Mouse (Mus musculus): Measurements from ENCODE around the gene A230050P20Rik.

GRCm38 (mm10) chr9:20893069-20893468 is 24.6 kb downstream of the A230050P20Rik start:
- TF ChIP-seq CTCF (IDR thresholded peaks at IDR 0.05; ENCODE audit: low read depth), result no peak
- no peak for TF ChIP-seq EP300 (IDR thresholded peaks at IDR 0.05; ENCODE audit: low read depth)

Data from liver, postnatal 0 days (tissue).